ENCODE assay signal across 9 mouse cellular contexts in the genomic region with DNA sequence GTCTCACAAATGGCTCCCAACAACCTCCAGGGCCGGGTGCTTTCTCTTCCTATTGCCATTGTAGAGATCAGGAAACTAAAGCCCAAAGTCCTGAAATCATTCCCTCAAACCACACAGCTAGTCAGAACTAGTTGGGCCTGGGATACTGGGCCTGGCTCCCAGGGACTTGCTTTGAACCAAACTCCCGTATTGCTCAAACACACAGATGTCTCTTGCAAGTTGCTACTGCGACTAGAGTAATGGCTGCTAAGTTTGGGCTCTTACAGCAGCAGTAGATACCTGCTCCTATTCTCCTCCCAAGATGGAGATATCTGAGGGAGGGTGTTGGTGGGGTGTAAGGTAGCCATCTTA. TPM values are rescaled to one million over a fixed set of nuclear protein-coding genes. Genes with fewer than 3 reads are reported as not detected.
A peak's percentile ranks its signal among the peaks of the same experiment; 100 is the strongest.
DNase-seq lines count a peak whose midpoint lies in the region; ATAC-seq lines count a peak whose summit lies in the region.
"Had no signal": no experiment of that assay in that cellular context is flagged by ENCODE, and none has a peak within 500 bp of the region (broad histone marks: within the 10 kb centered on the region; RNA-seq: fewer than 3 reads in every experiment).

No protein-coding gene starts in this region.

- no peaks in the 10 kb centered on the region for H3K27me3 ChIP-seq in heart, embryonic 13.5 days (replicated peaks)
- no peaks in the 10 kb centered on the region for H3K27me3 ChIP-seq in midbrain, embryonic 10.5 days (ENCODE audit: low read depth, poor library complexity, severe bottlenecking)
- H3K27me3 ChIP-seq in midbrain, embryonic 11.5 days (ENCODE audit: control insufficient read depth, insufficient read depth, low read length): no peaks in the 10 kb centered on the region
- H3K27me3 ChIP-seq in intestine, embryonic 15.5 days (replicated peaks): no peaks in the 10 kb centered on the region
- H3K27me3 ChIP-seq: midbrain, embryonic 12.5 days had no signal

- no peak overlapping the region for H3K4me3 ChIP-seq in heart, embryonic 13.5 days
- no peak overlapping the region for H3K4me3 ChIP-seq in midbrain, embryonic 10.5 days
- no peak overlapping the region for H3K4me3 ChIP-seq in midbrain, embryonic 11.5 days (ENCODE audit: low read depth, low read length)
- H3K4me3 ChIP-seq in intestine, embryonic 15.5 days (replicated peaks): no peak overlapping the region
- H3K4me3 ChIP-seq: midbrain, embryonic 12.5 days had no signal

- no peak for ATAC-seq in heart, embryonic 13.5 days (ENCODE audit: extremely low read depth, insufficient number of reproducible peaks, low FRiP score, low TSS enrichment)
- no peak for ATAC-seq in midbrain, embryonic 11.5 days (ENCODE audit: low FRiP score)
- no peak for ATAC-seq in intestine, embryonic 15.5 days

- DNase-seq in heart, postnatal 4 days: no peak
- no peak for DNase-seq in midbrain, embryonic 10.5 days (ENCODE audit: low spot score)
- DNase-seq in midbrain, embryonic 11.5 days (ENCODE audit: low spot score, missing footprints): no peak
- no peak for DNase-seq in frontal cortex, postnatal 36 days (ENCODE audit: low spot score in 2 of 2)
- DNase-seq in thymus, postnatal 0 days (ENCODE audit: low spot score): no peak
- DNase-seq in lung, postnatal 36 days: no peak

- H3K9ac ChIP-seq in heart, embryonic 13.5 days: peak overlapping the region; percentile 67
- H3K9ac ChIP-seq in midbrain, embryonic 11.5 days (ENCODE audit: low read length): no peak overlapping the region
- H3K9ac ChIP-seq in intestine, embryonic 15.5 days: no peak overlapping the region
- H3K9ac ChIP-seq: midbrain, embryonic 12.5 days had no signal

- H3K36me3 ChIP-seq in heart, embryonic 13.5 days: peaks cover 29% of the 10 kb centered on the region
- no peaks in the 10 kb centered on the region for H3K36me3 ChIP-seq in midbrain, embryonic 10.5 days
- H3K36me3 ChIP-seq in midbrain, embryonic 11.5 days (ENCODE audit: control insufficient read depth, insufficient read depth, low read length): no peaks in the 10 kb centered on the region
- no peaks in the 10 kb centered on the region for H3K36me3 ChIP-seq in intestine, embryonic 15.5 days
- H3K36me3 ChIP-seq: midbrain, embryonic 12.5 days had no signal

- WGBS in heart, embryonic 13.5 days: 73% methylated on average over 3 of the region's 3 CpGs
- WGBS in midbrain, embryonic 10.5 days: 83% methylated on average over 3 of the region's 3 CpGs
- WGBS in midbrain, embryonic 11.5 days: 86% methylated on average over 3 of the region's 3 CpGs
- 77% methylated on average over 3 of the region's 3 CpGs for WGBS in intestine, embryonic 15.5 days

- H3K4me1 ChIP-seq in heart, embryonic 13.5 days: peaks cover 51% of the 10 kb centered on the region
- peaks cover 20% of the 10 kb centered on the region for H3K4me1 ChIP-seq in midbrain, embryonic 10.5 days
- no peaks in the 10 kb centered on the region for H3K4me1 ChIP-seq in midbrain, embryonic 11.5 days (ENCODE audit: control insufficient read depth, insufficient read depth, low read length)
- peaks cover 25% of the 10 kb centered on the region for H3K4me1 ChIP-seq in intestine, embryonic 15.5 days (replicated peaks)

- H3K4me2 ChIP-seq in heart, embryonic 13.5 days: peak overlapping the region; percentile 55
- no peak overlapping the region for H3K4me2 ChIP-seq in midbrain, embryonic 11.5 days
- H3K4me2 ChIP-seq in intestine, embryonic 15.5 days (replicated peaks): no peak overlapping the region
- H3K4me2 ChIP-seq: midbrain, embryonic 12.5 days had no signal

- no peaks in the 10 kb centered on the region for H3K9me3 ChIP-seq in heart, embryonic 13.5 days
- no peaks in the 10 kb centered on the region for H3K9me3 ChIP-seq in midbrain, embryonic 10.5 days (replicated peaks)
- H3K9me3 ChIP-seq in midbrain, embryonic 11.5 days (ENCODE audit: control insufficient read depth, low read length): no peaks in the 10 kb centered on the region
- H3K9me3 ChIP-seq in intestine, embryonic 15.5 days: no peaks in the 10 kb centered on the region
- H3K9me3 ChIP-seq: midbrain, embryonic 12.5 days had no signal

- H3K27ac ChIP-seq in heart, embryonic 13.5 days (replicated peaks): peak overlapping the region; percentile 80
- H3K27ac ChIP-seq in midbrain, embryonic 10.5 days (replicated peaks): peak overlapping the region; percentile 53
- H3K27ac ChIP-seq in midbrain, embryonic 11.5 days (ENCODE audit: low read depth, low read length): no peak overlapping the region
- H3K27ac ChIP-seq in intestine, embryonic 15.5 days: peak overlapping the region; percentile 74
- H3K27ac ChIP-seq: midbrain, embryonic 12.5 days had no signal

RNA-seq across cellular contexts. Expression of gene Eng, which starts 9.0 kb away (rescaled TPM):
- 148 and 155 TPM in 2 replicates for polyA plus RNA-seq in heart, embryonic 13.5 days (2015; fragmentation: Nextera tagmentation; extraction: Ambion mirVana)
- 100 to 1,000 TPM; 149 to 162 TPM for total RNA-seq in heart, postnatal 4 days (2021)
- 25.6 and 29.2 TPM in 2 replicates for polyA plus RNA-seq in midbrain, embryonic 10.5 days (2016; fragmentation: Nextera tagmentation; extraction: Ambion mirVana)
- 20.5 and 22.7 TPM in 2 replicates for polyA plus RNA-seq in midbrain, embryonic 11.5 days (2014; fragmentation: Nextera tagmentation; extraction: Ambion mirVana)
- polyA plus RNA-seq in intestine, embryonic 15.5 days (2015; fragmentation: Nextera tagmentation; extraction: Ambion mirVana): 62.6 and 63.2 TPM in 2 replicates
- polyA plus RNA-seq in thymus, postnatal 0 days (2015; fragmentation: Nextera tagmentation; extraction: Ambion mirVana): 25.9 and 28.5 TPM in 2 replicates

RNA-seq across cellular contexts. Expression of gene Ak1, which starts 33.8 kb away (rescaled TPM):
- 302 and 318 TPM in 2 replicates for polyA plus RNA-seq in heart, embryonic 13.5 days (2015; fragmentation: Nextera tagmentation; extraction: Ambion mirVana)
- 100 to 1,000 TPM; 405 to 424 TPM for total RNA-seq in heart, postnatal 4 days (2021)
- polyA plus RNA-seq in midbrain, embryonic 10.5 days (2016; fragmentation: Nextera tagmentation; extraction: Ambion mirVana): 26.4 and 30.3 TPM in 2 replicates
- polyA plus RNA-seq in midbrain, embryonic 11.5 days (2014; fragmentation: Nextera tagmentation; extraction: Ambion mirVana): 18.3 and 22.0 TPM in 2 replicates
- polyA plus RNA-seq in intestine, embryonic 15.5 days (2015; fragmentation: Nextera tagmentation; extraction: Ambion mirVana): 19.2 and 19.6 TPM in 2 replicates
- 2.0 and 2.4 TPM in 2 replicates for polyA plus RNA-seq in thymus, postnatal 0 days (2015; fragmentation: Nextera tagmentation; extraction: Ambion mirVana)

RNA-seq across cellular contexts. Expression of gene Fpgs, which starts 48.6 kb away (rescaled TPM):
- polyA plus RNA-seq in heart, embryonic 13.5 days (2015; fragmentation: Nextera tagmentation; extraction: Ambion mirVana): 19.0 and 21.3 TPM in 2 replicates
- 10 to 100 TPM; 10.5 to 12.5 TPM for total RNA-seq in heart, postnatal 4 days (2021)
- 25.6 and 27.9 TPM in 2 replicates for polyA plus RNA-seq in midbrain, embryonic 10.5 days (2016; fragmentation: Nextera tagmentation; extraction: Ambion mirVana)
- polyA plus RNA-seq in midbrain, embryonic 11.5 days (2014; fragmentation: Nextera tagmentation; extraction: Ambion mirVana): 10.3 and 13.9 TPM in 2 replicates
- polyA plus RNA-seq in intestine, embryonic 15.5 days (2015; fragmentation: Nextera tagmentation; extraction: Ambion mirVana): 30.1 and 35.5 TPM in 2 replicates
- polyA plus RNA-seq in thymus, postnatal 0 days (2015; fragmentation: Nextera tagmentation; extraction: Ambion mirVana): 21.0 and 24.1 TPM in 2 replicates

RNA-seq across cellular contexts. Expression of gene St6galnac6, which starts 55.9 kb away (rescaled TPM):
- 24.8 and 29.1 TPM in 2 replicates for polyA plus RNA-seq in heart, embryonic 13.5 days (2015; fragmentation: Nextera tagmentation; extraction: Ambion mirVana)
- 10 to 100 TPM; 77.5 to 82.7 TPM for total RNA-seq in heart, postnatal 4 days (2021)
- 10.8 and 11.9 TPM in 2 replicates for polyA plus RNA-seq in midbrain, embryonic 10.5 days (2016; fragmentation: Nextera tagmentation; extraction: Ambion mirVana)
- 3.4 and 4.5 TPM in 2 replicates for polyA plus RNA-seq in midbrain, embryonic 11.5 days (2014; fragmentation: Nextera tagmentation; extraction: Ambion mirVana)
- 14.0 and 15.7 TPM in 2 replicates for polyA plus RNA-seq in intestine, embryonic 15.5 days (2015; fragmentation: Nextera tagmentation; extraction: Ambion mirVana)
- 5.5 and 5.7 TPM in 2 replicates for polyA plus RNA-seq in thymus, postnatal 0 days (2015; fragmentation: Nextera tagmentation; extraction: Ambion mirVana)

RNA-seq across cellular contexts. Expression of gene Cdk9, which starts 57.5 kb away (rescaled TPM):
- polyA plus RNA-seq in heart, embryonic 13.5 days (2015; fragmentation: Nextera tagmentation; extraction: Ambion mirVana): 60.0 and 63.2 TPM in 2 replicates
- 10 to 100 TPM; 38.2 to 46.0 TPM for total RNA-seq in heart, postnatal 4 days (2021)
- polyA plus RNA-seq in midbrain, embryonic 10.5 days (2016; fragmentation: Nextera tagmentation; extraction: Ambion mirVana): 119 and 132 TPM in 2 replicates
- polyA plus RNA-seq in midbrain, embryonic 11.5 days (2014; fragmentation: Nextera tagmentation; extraction: Ambion mirVana): 72.8 and 82.6 TPM in 2 replicates
- polyA plus RNA-seq in intestine, embryonic 15.5 days (2015; fragmentation: Nextera tagmentation; extraction: Ambion mirVana): 95.7 and 99.6 TPM in 2 replicates
- polyA plus RNA-seq in thymus, postnatal 0 days (2015; fragmentation: Nextera tagmentation; extraction: Ambion mirVana): 125 and 146 TPM in 2 replicates
